Mouse (Mus musculus) forebrain, embryonic 16.5 days (tissue): ENCODE results near the gene Itga10. TPM values are rescaled to one million over a fixed set of nuclear protein-coding genes. Genes with fewer than 3 reads are reported as not detected.

ENCODE experiments used
- ATAC-seq: fragments of 200-750 bp; cut with Nextera tagmentation; 2 replicates; pipeline ENCODE4 v1.8.0; 2017; ENCODE audit warnings: mild to moderate bottlenecking, moderate library complexity
- H3K27ac ChIP-seq: fragments of 300-500 bp; sonication (generic); 2 replicates; pipeline ENCODE4 v1.5.1; 2014; ENCODE audit warnings: low read length, control low read depth
- H3K27me3 ChIP-seq: fragments of 300-500 bp; sonication (generic); replicated peaks from 2 replicates; pipeline ENCODE4 v1.6.1; 2014; ENCODE audit warnings: low read length; ENCODE audit not compliant: control insufficient read depth, insufficient read depth
- H3K36me3 ChIP-seq: fragments of 300-500 bp; sonication (generic); 2 replicates; pipeline ENCODE4 v1.6.1; 2014; ENCODE audit not compliant: control insufficient read depth, insufficient read depth
- H3K4me1 ChIP-seq: fragments of 300-500 bp; sonication (generic); replicated peaks from 2 replicates; pipeline ENCODE4 v1.6.1; 2014; ENCODE audit warnings: low read length; ENCODE audit not compliant: control insufficient read depth, insufficient read depth
- H3K4me2 ChIP-seq: fragments of 300-500 bp; sonication (generic); 2 replicates; pipeline ENCODE4 v1.6.1; 2014; ENCODE audit warnings: mild to moderate bottlenecking, low read length, control low read depth
- H3K4me3 ChIP-seq: fragments of 300-500 bp; sonication (generic); replicated peaks from 2 replicates; pipeline ENCODE4 v1.5.1; 2014; ENCODE audit warnings: mild to moderate bottlenecking, low read length, control low read depth
- H3K9ac ChIP-seq: fragments of 300-500 bp; sonication (generic); replicated peaks from 2 replicates; pipeline ENCODE4 v1.6.1; 2014; ENCODE audit warnings: low read depth, low read length, control low read depth
- H3K9me3 ChIP-seq: fragments of 300-500 bp; sonication (generic); 2 replicates; pipeline ENCODE4 v1.6.1; 2016; ENCODE audit warnings: low read length; ENCODE audit not compliant: control insufficient read depth
- WGBS: fragments of 180-500 bp; shearing (Covaris S2); extraction: QIAGEN DNeasy Blood & Tissue Kit; methylation state at CpG from one replicate; pipeline ENCODE4 v1.1.7; 2014; 5-methylcytosine and 5-hydroxymethylcytosine counted together
- polyA plus RNA-seq: library from polyadenylated mRNA; unstranded; fragments of >200 nt; fragmentation: Nextera tagmentation; extraction: Ambion mirVana; gene quantifications from 2 replicates; pipeline ENCODE4 v1.2.1, GENCODE M21; 2015

The Itga10 gene
- polyA plus RNA-seq, 1 experiment from 2014 or later, result 1.3 TPM

- H3K36me3 ChIP-seq, result no peaks in the 10 kb centered on the region
Observed at GRCm38 (mm10) chr3:96701003-96701402, 55.6 kb downstream of the Itga10 start.

GRCm38 (mm10) chr3:96704778-96705177 is 59.4 kb downstream of the Itga10 start:
- WGBS, result 65% methylated on average over 11 of the region's 11 CpGs
- H3K4me2 ChIP-seq, result no peak overlapping the region
- no peak for ATAC-seq
- H3K4me1 ChIP-seq, result peaks cover 4% of the 10 kb centered on the region; the same call in 1 of the 2 replicates
- no peaks in the 10 kb centered on the region for H3K27me3 ChIP-seq
- H3K27ac ChIP-seq, result no peak overlapping the region
- H3K4me3 ChIP-seq, result no peak overlapping the region
- H3K9me3 ChIP-seq, result no peaks in the 10 kb centered on the region
- H3K9ac ChIP-seq, result no peak overlapping the region
- no peaks in the 10 kb centered on the region for H3K36me3 ChIP-seq

More at GRCm38 (mm10) chr3:96701003-96701402, 55.6 kb downstream of the Itga10 start:
- no peak for ATAC-seq
- WGBS, result 88% methylated on average over 4 of the region's 4 CpGs
- H3K27ac ChIP-seq, result no peak overlapping the region
- no peak overlapping the region for H3K4me3 ChIP-seq
- H3K4me2 ChIP-seq, result no peak overlapping the region
- peaks cover 8% of the 10 kb centered on the region for H3K4me1 ChIP-seq
- H3K9me3 ChIP-seq, result no peaks in the 10 kb centered on the region
- H3K9ac ChIP-seq, result no peak overlapping the region
- 0 out of 2 replicates have a peak, but pooled peaks cover 2% of the 10 kb centered on the region for H3K27me3 ChIP-seq

GRCm38 (mm10) chr3:96706217-96706616 is 60.8 kb downstream of the Itga10 start:
- Histone ChIP-seq H3K9ac (no peak overlapping the region), H3K4me3 (no peak overlapping the region), H3K27me3 (no peaks in the 10 kb centered on the region), H3K4me1 (peaks cover 4% of the 10 kb centered on the region; the same call in 1 of the 2 replicates), H3K36me3 (peaks cover 8% of the 10 kb centered on the region), H3K9me3 (no peaks in the 10 kb centered on the region), H3K27ac (no peak overlapping the region), H3K4me2 (no peak overlapping the region)
- 94% methylated on average over 11 of the region's 11 CpGs for WGBS
- no peak for ATAC-seq

GRCm38 (mm10) chr3:96706984-96707383 is 61.6 kb downstream of the Itga10 start:
- H3K27me3 ChIP-seq, result no peaks in the 10 kb centered on the region
- H3K4me3 ChIP-seq, result no peak overlapping the region
- no peaks in the 10 kb centered on the region for H3K9me3 ChIP-seq
- peaks cover 12% of the 10 kb centered on the region for H3K36me3 ChIP-seq
- no peak overlapping the region for H3K27ac ChIP-seq
- H3K4me1 ChIP-seq, result peaks cover 4% of the 10 kb centered on the region; the same call in 1 of the 2 replicates
- WGBS, result 79% methylated on average over 7 of the region's 7 CpGs
- no peak overlapping the region for H3K9ac ChIP-seq
- H3K4me2 ChIP-seq, result no peak overlapping the region
- no peak for ATAC-seq

- peak; percentile 91 for ATAC-seq
- Histone ChIP-seq H3K4me3 (peak within 1 kb of the TSS; percentile 56), H3K27ac (no peak within 1 kb of the TSS), H3K9ac (peak within 1 kb of the TSS; percentile 72), H3K36me3 (peaks cover 12% of the 10 kb centered on the region), H3K9me3 (no peaks in the 10 kb centered on the region), H3K27me3 (no peaks in the 10 kb centered on the region), H3K4me2 (peak within 1 kb of the TSS; percentile 90), H3K4me1 (peaks cover 4% of the 10 kb centered on the region; the same call in 1 of the 2 replicates)
- WGBS, result 5% methylated on average over 42 of the region's 42 CpGs
Observed at GRCm38 (mm10) chr3:96707903-96708683, 62.7 kb downstream of the Itga10 start, which contains the start of gene Nudt17. Gene Nudt17 (minus strand): TSS chr3:96708562.

GRCm38 (mm10) chr3:96708684-96709064 is 63.3 kb downstream of the Itga10 start:
- Histone ChIP-seq H3K9me3 (no peaks in the 10 kb centered on the region), H3K9ac (peak overlapping the region; percentile 72; the same call in 1 of the 2 replicates), H3K4me1 (peaks cover 4% of the 10 kb centered on the region; the same call in 1 of the 2 replicates), H3K27ac (no peak overlapping the region), H3K4me3 (peak overlapping the region; percentile 56), H3K36me3 (peaks cover 13% of the 10 kb centered on the region), H3K4me2 (peak overlapping the region; percentile 90), H3K27me3 (no peaks in the 10 kb centered on the region)
- WGBS, result 41% methylated on average over 2 of the region's 2 CpGs
- no peak for ATAC-seq

Other genes with a start within 250 kb of the Itga10 start
- not detected in 2 replicates for gene BC107364, start 193.3 kb upstream of the Itga10 start, polyA plus RNA-seq
- 0.66 and 1.1 TPM in 2 replicates for gene Hfe2, start 120.4 kb upstream of the Itga10 start, polyA plus RNA-seq
- 63.4 and 75.9 TPM in 2 replicates for gene Txnip, start 87.6 kb upstream of the Itga10 start, polyA plus RNA-seq
- gene Gm16253, start 68.6 kb upstream of the Itga10 start, polyA plus RNA-seq, result 1.6 and 1.8 TPM in 2 replicates
- gene Polr3gl, start 51.4 kb upstream of the Itga10 start, polyA plus RNA-seq, result 38.7 and 43.1 TPM in 2 replicates
- gene Ankrd34a, start 48.9 kb upstream of the Itga10 start, polyA plus RNA-seq, result 16.2 and 21.9 TPM in 2 replicates
- 6.3 and 7.5 TPM in 2 replicates for gene Lix1l, start 44.4 kb upstream of the Itga10 start, polyA plus RNA-seq
- gene Rbm8a, start 15.7 kb upstream of the Itga10 start, polyA plus RNA-seq, result 123 and 132 TPM in 2 replicates
- gene Pex11b, start 10.2 kb upstream of the Itga10 start, polyA plus RNA-seq, result 55.1 and 61.6 TPM in 2 replicates
- 0.10 and 0.13 TPM in 2 replicates for gene Gm42957, start 10.1 kb upstream of the Itga10 start, polyA plus RNA-seq
- gene Ankrd35, start 24.5 kb downstream of the Itga10 start, polyA plus RNA-seq, result 1.2 and 3.5 TPM in 2 replicates
- gene Pias3, start 50.8 kb downstream of the Itga10 start, polyA plus RNA-seq, result 24.3 and 32.6 TPM in 2 replicates
- 4.8 and 6.2 TPM in 2 replicates for gene Nudt17, start 63.0 kb downstream of the Itga10 start, polyA plus RNA-seq
- gene Polr3c, start 82.0 kb downstream of the Itga10 start, polyA plus RNA-seq, result 32.2 and 33.9 TPM in 2 replicates
- 59.8 and 65.1 TPM in 2 replicates for gene Rnf115, start 82.1 kb downstream of the Itga10 start, polyA plus RNA-seq
- 0.11 and 0.20 TPM in 2 replicates for gene Pdzk1, start 183.7 kb downstream of the Itga10 start, polyA plus RNA-seq
- gene Cd160, start 183.8 kb downstream of the Itga10 start, polyA plus RNA-seq, result 0.08 and 0.22 TPM in 2 replicates